Mouse (Mus musculus): ENCODE measurements around the gene Corin.

DNA sequence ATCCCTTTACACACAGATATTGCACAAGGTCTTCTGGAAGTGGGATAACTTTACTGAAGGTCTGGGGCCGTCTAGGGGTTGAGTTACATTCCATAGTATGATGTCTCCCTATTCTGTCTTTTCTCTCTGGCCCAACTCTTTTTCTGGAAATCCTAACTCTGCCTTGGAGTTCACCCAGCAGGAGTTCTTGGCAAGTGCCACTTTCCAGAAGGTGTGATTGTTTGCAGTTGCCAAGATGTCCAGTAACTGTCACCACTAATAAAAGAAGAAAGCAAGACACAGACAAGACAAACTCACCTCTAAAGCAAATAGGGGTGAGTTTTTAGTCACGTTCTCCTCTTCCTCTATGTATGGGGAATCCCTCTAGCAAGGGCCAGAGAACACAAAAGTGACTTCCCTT, 50.6 kb downstream of the Corin start:
- no peak for TF ChIP-seq TAL1 (conservative IDR thresholded peaks at IDR 0.05; ENCODE audit: low read depth, low read length)
- TF ChIP-seq GATA1 (IDR thresholded peaks at IDR 0.05; ENCODE audit: borderline replicate concordance, low read length), result no peak
- no peak for TF ChIP-seq CTCF (IDR thresholded peaks at IDR 0.05; ENCODE audit: low read depth, low read length)
- no peak for TF ChIP-seq POLR2AphosphoS5 (IDR thresholded peaks at IDR 0.05; ENCODE audit: insufficient replicate concordance, low read depth, low read length)
- no peak for TF ChIP-seq GATA2 (IDR thresholded peaks at IDR 0.05; ENCODE audit: borderline replicate concordance, low read depth, low read length)

Data from G1E (cell line).